Mouse (Mus musculus) right cerebral cortex, postnatal 4 days (tissue): ENCODE measurements around the gene Gpr83.
"Not testable (repeated sequence)": the region's sequence is repeated elsewhere in the genome, so short reads cannot be mapped to it uniquely, and the experiment has no call there.

Source experiments
- DNase-seq: peaks from one replicate; pipeline ENCODE4 v3.0.0-alpha.2; 2022

The Gpr83 gene

GRCm38 (mm10) chr9:14870802-14871201 is 10.8 kb downstream of the Gpr83 start:
- no peak for DNase-seq

- no peak for DNase-seq
These were observed 11.5 kb downstream of the Gpr83 start for GRCm38 (mm10) chr9:14871536-14871935.

GRCm38 (mm10) chr9:14872181-14872930 is 12.3 kb downstream of the Gpr83 start:
- DNase-seq = peak; percentile 37

DNA sequence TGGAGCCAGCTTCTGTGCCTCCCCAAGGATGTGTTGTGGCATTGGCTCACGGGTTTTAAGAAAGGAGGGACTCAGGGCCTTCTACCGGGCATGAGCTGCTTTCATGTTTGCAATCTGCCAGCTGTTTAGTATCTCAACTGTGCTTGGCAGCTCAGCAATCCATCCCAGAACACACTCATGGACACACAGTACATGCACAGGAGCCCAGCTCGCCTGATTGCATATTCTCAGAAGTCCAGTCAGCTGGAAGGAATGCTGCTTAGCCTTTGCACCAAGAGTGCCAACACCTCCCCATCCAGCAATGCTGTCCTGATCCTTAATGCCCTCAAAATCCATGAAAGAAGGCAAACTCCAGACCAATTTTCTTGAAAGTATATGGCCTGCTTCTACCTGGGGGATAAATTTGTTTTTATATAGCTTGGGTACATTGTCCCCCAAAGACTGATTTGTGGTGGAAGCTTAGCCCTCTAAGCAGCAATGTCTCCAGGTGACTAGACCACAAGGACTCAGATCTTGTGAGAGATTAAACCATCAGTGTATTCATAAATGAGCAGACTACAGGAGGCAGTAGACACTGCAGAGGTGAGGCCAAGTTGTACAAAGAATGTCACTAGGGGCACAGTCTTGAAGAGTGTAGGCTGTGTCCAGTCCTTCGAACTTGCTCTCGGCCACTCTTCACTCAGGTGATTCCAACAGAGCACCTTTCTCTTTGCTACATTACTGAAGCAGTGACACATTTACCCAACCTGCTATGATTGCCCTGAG is 15.9 kb downstream of the Gpr83 start:
- no peak for DNase-seq

GRCm38 (mm10) chr9:14876566-14876965 is 16.6 kb downstream of the Gpr83 start:
- not testable (repeated sequence) for DNase-seq

DNA sequence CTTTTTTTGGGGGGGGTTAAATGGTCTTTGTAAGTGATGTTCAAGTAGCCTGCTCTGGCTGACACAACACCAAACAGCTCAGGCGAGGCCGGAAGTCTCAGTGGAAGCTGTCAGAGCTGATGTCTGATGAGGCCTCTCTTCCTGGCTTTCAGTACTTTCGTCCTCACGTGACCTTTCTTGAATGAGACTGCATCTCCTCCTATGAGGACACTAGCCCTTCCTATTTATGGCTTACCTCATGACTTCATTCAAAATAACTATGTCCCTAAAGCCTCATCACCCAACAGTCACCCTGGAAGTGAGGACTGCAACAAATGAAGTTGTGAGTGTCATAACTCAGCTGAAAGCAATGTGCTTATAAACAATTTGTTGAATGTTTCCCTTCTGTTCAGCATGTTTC is 24.6 kb downstream of the Gpr83 start:
- DNase-seq = no peak

DNA sequence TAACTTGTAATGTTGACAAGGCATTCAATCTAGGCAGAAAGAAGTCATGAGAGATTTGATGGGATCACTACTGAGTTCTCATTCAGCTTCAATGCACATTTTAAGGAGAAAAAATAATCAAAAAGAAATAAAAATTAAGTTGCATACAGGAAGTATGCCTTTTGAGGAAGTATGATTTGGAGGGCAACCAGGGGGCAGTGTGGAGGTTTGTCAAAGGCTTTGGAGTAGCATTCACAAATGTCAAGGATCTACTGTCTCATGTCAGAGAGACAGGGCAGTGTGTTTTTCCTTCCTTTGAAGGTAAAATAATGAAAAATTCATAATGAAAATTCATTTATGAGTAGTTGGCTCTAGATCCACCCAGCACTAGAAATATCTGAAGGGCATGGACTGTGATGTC is 25.1 kb downstream of the Gpr83 start:
- DNase-seq = no peak

DNA sequence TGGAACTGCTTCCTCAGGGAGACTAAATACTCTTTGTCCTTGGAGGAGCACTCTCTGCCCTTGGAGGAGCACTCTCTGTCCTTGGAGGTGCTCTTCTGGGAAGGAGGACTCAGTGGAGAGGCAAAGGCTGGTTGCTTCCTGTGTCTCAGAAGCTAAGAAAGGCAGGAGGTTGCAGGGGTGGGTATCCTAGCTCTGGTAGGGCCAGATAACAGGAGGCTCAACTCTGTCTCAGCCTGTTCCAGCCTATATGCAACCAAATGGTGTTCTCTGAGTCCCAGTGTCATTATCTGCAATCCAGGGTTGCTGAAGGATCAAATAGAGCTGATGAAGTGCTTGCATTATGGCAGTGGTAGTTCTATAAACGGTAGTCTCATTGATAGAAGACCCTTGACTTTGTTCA is 25.9 kb downstream of the Gpr83 start:
- no peak for DNase-seq

- no peak for DNase-seq
These were observed 27.9 kb downstream of the Gpr83 start for GRCm38 (mm10) chr9:14887787-14888382.

DNA sequence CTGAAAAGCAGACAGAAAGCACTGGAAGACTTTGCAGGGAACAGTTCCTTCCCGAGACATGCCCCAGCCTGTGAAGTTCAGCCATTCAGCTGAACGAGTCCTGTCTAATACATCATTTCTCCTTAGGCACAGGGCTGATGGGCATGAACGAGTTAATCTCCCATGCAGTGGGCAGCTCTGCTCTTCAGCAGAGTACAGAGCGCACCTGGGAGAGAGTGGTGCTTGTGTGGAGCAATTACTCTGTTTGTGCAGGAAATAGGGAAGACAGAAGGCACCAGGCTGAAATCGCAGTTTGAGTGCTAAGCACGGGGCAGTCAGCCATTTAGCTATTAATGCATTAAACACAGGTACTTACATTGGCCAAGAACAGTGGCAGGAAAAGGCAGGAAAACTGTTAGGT is 28.7 kb downstream of the Gpr83 start:
- DNase-seq = no peak

GRCm38 (mm10) chr9:14890699-14891098 is 30.7 kb downstream of the Gpr83 start:
- DNase-seq = no peak

DNA sequence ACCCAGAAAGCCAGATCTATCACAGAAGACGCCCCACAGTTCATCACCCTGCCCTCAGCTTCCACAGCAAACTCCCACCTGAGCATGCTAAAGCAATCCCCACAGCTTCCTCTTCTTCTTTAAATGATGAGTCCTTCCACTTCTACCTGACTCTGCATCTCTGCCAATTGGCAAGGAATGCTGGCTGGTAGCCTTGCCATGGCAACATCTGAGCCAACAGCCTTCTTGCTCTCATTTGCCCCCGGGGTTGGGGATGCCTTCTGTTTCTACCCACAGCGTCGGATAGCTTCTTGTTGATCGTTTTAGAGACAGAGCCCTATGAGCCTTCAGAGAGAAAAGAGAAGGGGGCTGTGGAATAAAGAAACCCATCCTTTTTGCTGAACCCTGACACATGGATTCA is 31.9 kb downstream of the Gpr83 start:
- DNase-seq = no peak

GRCm38 (mm10) chr9:14893388-14893787 is 33.4 kb downstream of the Gpr83 start:
- DNase-seq = no peak

GRCm38 (mm10) chr9:14894628-14895027 is 34.6 kb downstream of the Gpr83 start:
- DNase-seq = no peak

DNA sequence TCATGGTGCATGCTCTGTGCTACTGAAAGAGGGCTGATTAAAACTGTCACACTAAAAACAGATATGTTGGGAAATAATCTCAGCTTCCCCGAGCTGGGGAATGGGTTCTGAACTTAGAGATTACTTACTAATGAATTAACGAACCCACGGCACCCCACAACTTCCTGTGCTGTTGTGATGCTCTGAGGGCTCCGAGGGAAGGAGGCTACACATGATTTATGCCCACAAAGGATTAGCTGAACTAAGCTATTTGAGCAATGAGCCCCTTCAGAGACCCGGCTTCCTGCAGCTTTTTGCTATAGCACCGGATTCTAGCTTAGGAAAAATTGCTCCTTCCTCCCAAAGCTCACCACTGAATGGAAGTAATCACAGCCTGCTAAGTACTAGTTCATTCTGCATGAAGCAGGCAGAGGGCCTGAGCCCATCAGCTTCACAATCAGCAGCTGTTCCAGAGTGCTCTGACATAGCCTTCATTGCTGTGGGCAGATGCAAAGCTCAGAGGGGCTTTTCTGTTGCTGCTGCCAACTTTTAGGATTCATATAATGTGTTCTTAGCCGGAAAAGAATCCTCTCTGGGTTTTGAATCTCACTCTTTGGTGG is 35.3 kb downstream of the Gpr83 start:
- no peak for DNase-seq

DNA sequence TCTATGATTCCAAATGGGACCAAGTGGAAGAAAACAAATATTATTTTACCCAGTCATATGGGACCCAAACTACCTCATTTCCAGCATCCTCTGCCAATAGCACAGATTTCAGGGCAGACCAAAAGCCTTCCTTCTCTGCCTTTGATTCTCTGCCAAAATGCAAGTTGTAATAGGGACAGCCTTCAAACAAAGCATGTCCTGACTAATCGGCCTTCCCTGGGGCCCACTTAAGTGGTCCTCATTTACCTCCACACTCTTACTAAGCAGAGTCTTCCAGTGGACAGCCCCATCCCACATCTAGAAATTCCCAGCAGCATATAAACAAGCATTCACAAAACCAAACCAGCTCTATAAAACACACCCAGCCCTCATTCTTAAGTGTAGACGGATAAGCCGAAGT is 37.1 kb downstream of the Gpr83 start:
- no peak for DNase-seq

- DNase-seq = no peak
These were observed 41.7 kb downstream of the Gpr83 start for GRCm38 (mm10) chr9:14901757-14902156.

GRCm38 (mm10) chr9:14902416-14902815 is 42.4 kb downstream of the Gpr83 start:
- no peak for DNase-seq

- DNase-seq = no peak
These were observed 43.0 kb downstream of the Gpr83 start for GRCm38 (mm10) chr9:14903006-14903405.

GRCm38 (mm10) chr9:14903581-14904378 is 43.8 kb downstream of the Gpr83 start, which contains the start of gene Izumo1r:
Gene Izumo1r, minus strand, starts transcription at chr9:14903949.
- no peak for DNase-seq

GRCm38 (mm10) chr9:14904741-14905475 is 44.9 kb downstream of the Gpr83 start:
- DNase-seq = no peak

DNA sequence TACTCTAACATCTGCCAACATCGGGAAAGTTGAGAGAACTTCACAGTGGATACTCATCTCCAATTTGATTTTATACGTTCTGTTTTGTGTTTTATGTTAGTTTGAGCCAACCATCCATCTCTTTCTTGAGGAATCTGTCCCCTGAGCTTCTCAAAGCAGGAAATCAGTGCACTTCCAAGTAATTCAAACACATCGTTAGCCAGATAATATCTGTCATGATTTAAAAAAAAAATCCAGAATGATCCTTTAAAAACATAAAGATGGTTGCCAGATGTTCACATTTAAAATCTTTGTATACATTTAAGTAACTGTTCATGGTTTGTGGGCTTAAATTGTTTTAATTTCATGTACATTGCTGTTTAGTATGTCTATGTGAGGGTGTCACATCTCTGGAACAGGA is 45.9 kb downstream of the Gpr83 start:
- DNase-seq = no peak
